Mouse (Mus musculus): ENCODE measurements around the gene 2310030G06Rik. TPM values are rescaled to one million over a fixed set of nuclear protein-coding genes. Genes with fewer than 3 reads are reported as not detected.

2310030G06Rik gene
- polyA plus RNA-seq, 1 experiment from 2014 or later, result 28.5 TPM

DNA sequence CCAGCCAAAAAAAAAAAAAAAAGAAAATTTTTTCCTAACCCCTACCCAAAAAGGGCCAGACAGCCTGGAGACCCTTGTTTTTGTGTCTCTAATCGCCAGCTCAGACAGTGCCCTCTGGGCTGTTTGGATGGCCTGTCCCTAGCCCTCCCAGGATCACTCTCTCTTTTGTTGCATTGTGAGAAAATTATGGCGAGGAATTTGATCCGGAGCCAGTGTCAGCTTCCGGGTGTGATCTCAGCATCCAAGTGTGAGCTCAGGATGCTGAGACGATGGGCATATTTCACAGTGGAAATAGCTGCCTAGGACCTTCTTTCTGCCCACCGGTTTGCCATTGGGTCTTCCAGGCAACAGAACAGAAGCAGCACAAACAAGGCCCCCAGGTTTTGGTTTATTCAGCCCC, 4.4 kb upstream of the 2310030G06Rik start:
- H3K27ac ChIP-seq (ENCODE audit: low read length), result no peak overlapping the region

DNA sequence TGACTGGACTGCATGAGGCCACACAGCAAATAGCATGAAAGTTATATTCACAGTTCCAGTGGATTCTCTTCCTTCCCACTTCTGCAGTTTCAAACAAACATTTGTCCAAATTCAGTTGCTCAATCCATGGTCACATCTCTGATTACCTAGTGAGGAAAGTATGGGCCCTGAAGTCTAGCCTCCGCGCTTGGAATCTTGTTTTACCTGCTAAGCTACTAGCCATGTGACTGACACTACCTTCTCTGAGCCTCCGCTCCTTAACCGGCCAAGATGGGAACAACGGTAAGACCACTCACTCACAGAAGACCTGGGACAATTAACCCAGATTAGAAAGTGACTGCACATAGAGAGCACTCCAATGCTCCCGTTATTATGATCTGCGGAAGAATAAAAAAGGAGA, 530 bp downstream of the 2310030G06Rik start:
- H3K9ac ChIP-seq (replicated peaks; ENCODE audit: low read depth), result peak overlapping the region; percentile 63
- DNase-seq (ENCODE audit: low spot score), result peak; percentile 86
- TF ChIP-seq CTCF (IDR thresholded peaks at IDR 0.05), result no peak
- TF ChIP-seq EP300 (IDR thresholded peaks at IDR 0.05), result peak; percentile 68
- 0 out of 2 replicates have a peak, but pooled peaks cover 2% of the 10 kb centered on the region for H3K4me1 ChIP-seq (ENCODE audit: insufficient read depth, low read depth, low read length)
- H3K27me3 ChIP-seq (replicated peaks; ENCODE audit: insufficient read depth, low read length), result no peaks in the 10 kb centered on the region
- peak overlapping the region; percentile 96 for H3K27ac ChIP-seq (ENCODE audit: low read length)
- ATAC-seq, result peak; percentile 88
- H3K4me3 ChIP-seq (ENCODE audit: low read depth, low read length), result peak overlapping the region; percentile 49
- 20% methylated on average over 7 of the region's 7 CpGs for WGBS
- no peaks in the 10 kb centered on the region for H3K36me3 ChIP-seq (ENCODE audit: insufficient read depth, low read length)
- no peaks in the 10 kb centered on the region for H3K9me3 ChIP-seq (ENCODE audit: low read length)
- H3K4me2 ChIP-seq (replicated peaks; ENCODE audit: low read depth, low read length), result peak overlapping the region; percentile 74

More for the DNA sequence above, 4.4 kb upstream of the 2310030G06Rik start:
- DNase-seq (ENCODE audit: low spot score) (no peak), ATAC-seq (no peak)
- Histone ChIP-seq H3K4me1 (ENCODE audit: insufficient read depth, low read depth, low read length) (peaks cover 10% of the 10 kb centered on the region; the same call in 1 of the 2 replicates), H3K9ac (replicated peaks; ENCODE audit: low read depth) (peak overlapping the region; percentile 48; the same call in 1 of the 2 replicates), H3K27me3 (replicated peaks; ENCODE audit: insufficient read depth, low read length) (no peaks in the 10 kb centered on the region), H3K36me3 (ENCODE audit: insufficient read depth, low read length) (no peaks in the 10 kb centered on the region), H3K9me3 (ENCODE audit: low read length) (no peaks in the 10 kb centered on the region), H3K4me3 (ENCODE audit: low read depth, low read length) (no peak overlapping the region), H3K4me2 (replicated peaks; ENCODE audit: low read depth, low read length) (peak overlapping the region; percentile 53; the same call in 1 of the 2 replicates)
- TF ChIP-seq EP300 (IDR thresholded peaks at IDR 0.05) (no peak), CTCF (IDR thresholded peaks at IDR 0.05) (no peak)
- WGBS, result 68% methylated on average over 6 of the region's 6 CpGs

DNA sequence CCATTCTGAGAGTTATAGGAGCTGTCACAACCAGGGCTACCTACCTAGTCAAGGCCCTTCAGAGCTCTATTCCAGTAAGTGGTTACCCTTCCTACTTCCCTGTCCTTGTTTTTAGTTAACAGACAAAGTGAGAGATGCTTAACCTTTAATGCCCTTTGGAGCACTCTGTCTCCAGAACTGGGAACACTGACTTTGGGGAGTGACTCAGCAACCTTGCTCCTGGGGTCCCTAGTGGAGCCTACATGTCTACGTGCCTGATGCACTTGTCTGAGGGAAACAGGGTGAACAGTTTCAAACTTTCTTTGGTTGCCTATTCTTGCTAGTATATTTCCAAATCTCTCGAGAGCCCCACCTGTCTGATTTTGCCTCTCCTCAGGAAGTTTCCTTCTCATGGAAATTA, 3.6 kb downstream of the 2310030G06Rik start:
- H3K4me3 ChIP-seq (ENCODE audit: low read depth, low read length), result no peak overlapping the region
- no peak overlapping the region for H3K9ac ChIP-seq (replicated peaks; ENCODE audit: low read depth)
- no peak overlapping the region for H3K4me2 ChIP-seq (replicated peaks; ENCODE audit: low read depth, low read length)
- H3K4me1 ChIP-seq (ENCODE audit: insufficient read depth, low read depth, low read length), result no peaks in the 10 kb centered on the region
- WGBS, result 46% methylated on average over 2 of the region's 2 CpGs
- DNase-seq (ENCODE audit: low spot score) (no peak), ATAC-seq (no peak)
- H3K9me3 ChIP-seq (ENCODE audit: low read length), result no peaks in the 10 kb centered on the region
- TF ChIP-seq CTCF (IDR thresholded peaks at IDR 0.05) (no peak), EP300 (IDR thresholded peaks at IDR 0.05) (no peak)
- H3K36me3 ChIP-seq (ENCODE audit: insufficient read depth, low read length), result no peaks in the 10 kb centered on the region
- H3K27me3 ChIP-seq (replicated peaks; ENCODE audit: insufficient read depth, low read length), result no peaks in the 10 kb centered on the region
- H3K27ac ChIP-seq (ENCODE audit: low read length), result 0 out of 2 replicates have a peak overlapping the region, but pooled peaks have one; percentile 1

DNA sequence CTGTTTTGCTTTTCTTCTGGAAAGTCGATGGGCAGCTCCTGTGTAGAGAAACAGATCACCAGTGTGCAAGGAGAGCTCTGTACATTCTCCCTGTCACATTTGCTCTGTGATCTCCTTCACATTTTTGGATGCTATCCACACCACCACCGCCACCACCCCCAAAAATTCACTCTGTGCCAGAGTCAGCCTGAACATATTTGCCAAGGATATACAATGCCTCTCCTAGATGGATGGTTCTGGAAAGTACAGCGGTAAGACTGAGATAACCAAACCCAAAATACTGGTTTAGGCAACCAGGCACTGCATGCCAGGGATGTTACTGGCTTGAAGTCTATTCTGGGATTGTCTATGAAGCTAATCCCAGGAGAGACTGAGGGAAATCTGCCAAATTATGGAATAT, 4.1 kb downstream of the 2310030G06Rik start:
- WGBS, result 77% methylated on average over 3 of the region's 3 CpGs
- Histone ChIP-seq H3K36me3 (ENCODE audit: insufficient read depth, low read length) (no peaks in the 10 kb centered on the region), H3K9me3 (ENCODE audit: low read length) (no peaks in the 10 kb centered on the region), H3K4me3 (ENCODE audit: low read depth, low read length) (no peak overlapping the region), H3K27me3 (replicated peaks; ENCODE audit: insufficient read depth, low read length) (no peaks in the 10 kb centered on the region), H3K4me2 (replicated peaks; ENCODE audit: low read depth, low read length) (no peak overlapping the region), H3K27ac (ENCODE audit: low read length) (peak overlapping the region; percentile 1; the same call in 1 of the 2 replicates), H3K4me1 (ENCODE audit: insufficient read depth, low read depth, low read length) (no peaks in the 10 kb centered on the region), H3K9ac (replicated peaks; ENCODE audit: low read depth) (no peak overlapping the region)
- DNase-seq (ENCODE audit: low spot score), result no peak
- TF ChIP-seq CTCF (IDR thresholded peaks at IDR 0.05), result no peak
- no peak for TF ChIP-seq EP300 (IDR thresholded peaks at IDR 0.05)
- no peak for ATAC-seq

DNA sequence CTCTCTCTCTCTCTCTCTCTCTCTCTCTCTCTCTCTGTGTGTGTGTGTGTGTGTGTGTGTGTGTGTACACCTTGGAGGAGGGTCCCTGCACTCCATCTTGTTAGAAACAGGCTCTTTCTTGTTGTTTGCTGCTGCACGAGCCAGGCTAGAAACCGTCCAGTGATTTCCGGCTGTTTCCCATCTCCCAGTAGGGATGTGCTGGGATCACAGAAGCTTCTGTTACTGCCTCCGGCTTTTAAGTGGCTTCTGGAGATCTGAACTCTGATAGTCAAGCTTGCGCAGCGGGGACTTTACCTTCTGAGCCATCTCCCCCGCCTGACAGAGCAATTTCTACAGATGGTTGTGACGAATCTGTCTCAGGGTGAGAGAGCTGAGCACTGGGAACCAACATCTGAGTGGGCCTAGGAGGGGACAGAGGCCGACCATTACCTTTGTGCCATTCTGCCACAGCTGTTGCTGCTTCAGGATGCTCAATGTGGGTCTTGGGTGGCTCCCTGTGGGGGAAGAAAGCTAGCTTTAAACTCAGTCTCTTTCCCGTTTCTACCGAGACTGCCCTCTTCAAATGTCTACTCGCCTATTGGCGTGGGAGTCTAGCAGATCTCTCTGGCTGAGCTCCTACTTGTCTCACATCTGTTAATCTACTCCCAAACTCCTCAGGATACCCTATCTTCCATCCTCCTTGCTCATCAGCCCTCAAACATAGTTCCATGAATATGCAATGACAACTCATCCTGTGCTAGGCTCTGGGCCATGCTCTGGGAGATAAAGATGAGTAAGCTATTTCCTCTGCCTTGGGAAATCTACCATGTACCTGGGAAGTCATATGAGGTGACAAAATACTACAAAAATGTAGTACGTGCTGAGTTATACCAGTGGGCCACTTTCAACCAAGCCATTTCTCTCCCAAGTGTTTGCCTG, 5.2 kb downstream of the 2310030G06Rik start:
- WGBS, result 84% methylated on average over 14 of the region's 14 CpGs
- TF ChIP-seq EP300 (IDR thresholded peaks at IDR 0.05), result no peak
- no peak for TF ChIP-seq CTCF (IDR thresholded peaks at IDR 0.05)
- Histone ChIP-seq H3K9ac (replicated peaks; ENCODE audit: low read depth) (no peak overlapping the region), H3K4me2 (replicated peaks; ENCODE audit: low read depth, low read length) (no peak overlapping the region), H3K27me3 (replicated peaks; ENCODE audit: insufficient read depth, low read length) (no peaks in the 10 kb centered on the region), H3K4me3 (ENCODE audit: low read depth, low read length) (no peak overlapping the region), H3K36me3 (ENCODE audit: insufficient read depth, low read length) (no peaks in the 10 kb centered on the region), H3K9me3 (ENCODE audit: low read length) (no peaks in the 10 kb centered on the region), H3K27ac (ENCODE audit: low read length) (no peak overlapping the region), H3K4me1 (ENCODE audit: insufficient read depth, low read depth, low read length) (no peaks in the 10 kb centered on the region)
- DNase-seq (ENCODE audit: low spot score) (no peak), ATAC-seq (no peak)

DNA sequence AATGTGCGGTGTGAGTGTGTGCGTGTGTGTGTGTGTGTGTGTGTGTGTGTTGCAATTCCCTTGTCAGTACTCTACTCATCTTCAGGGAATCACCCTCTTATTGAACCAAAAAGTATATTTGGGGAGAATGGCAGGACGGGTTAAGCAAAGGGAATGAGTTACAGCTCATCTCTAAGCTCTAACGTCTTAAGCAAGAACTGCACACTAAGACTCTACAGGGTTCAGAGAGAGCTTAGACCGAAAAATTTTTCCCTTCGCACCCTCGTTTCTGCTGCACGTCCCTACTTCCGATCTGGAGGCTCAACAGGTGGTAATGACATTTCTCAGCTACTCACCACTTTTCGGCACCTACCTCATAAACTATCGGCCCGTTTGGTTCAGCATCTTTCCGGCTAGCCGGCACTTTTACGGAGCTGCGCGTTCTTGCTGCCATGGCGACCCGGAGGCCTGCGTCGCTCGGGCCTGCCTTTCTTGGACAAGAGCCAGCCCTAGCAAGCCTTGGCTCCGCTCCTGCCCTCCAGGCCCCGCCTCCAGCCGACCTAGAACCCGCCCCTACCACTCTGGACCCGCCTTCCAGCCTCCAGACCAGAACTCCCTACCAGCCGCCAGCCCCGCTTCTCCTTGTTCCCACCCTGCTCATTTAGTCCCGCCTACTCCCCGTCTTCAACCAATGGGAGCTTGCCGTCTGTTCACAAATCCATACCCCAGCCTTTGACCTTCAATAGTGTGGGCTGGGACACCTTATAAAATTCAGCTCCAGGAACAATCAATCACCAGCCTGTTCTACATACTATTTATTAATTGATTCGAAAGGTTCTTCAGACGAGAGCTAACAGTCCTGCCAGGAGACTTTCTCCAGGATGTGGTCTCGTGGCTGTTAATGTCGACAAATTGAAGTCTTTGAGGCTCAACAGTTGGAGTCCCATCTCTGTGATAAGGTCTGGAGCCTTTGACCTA, 7.1 kb downstream of the 2310030G06Rik start, which contains the start of gene Dixdc1:
Dixdc1 (minus strand) TSS at position 604 of the 957 bp plus-strand sequence.
- peak; percentile 96 for DNase-seq (ENCODE audit: low spot score)
- Histone ChIP-seq H3K4me1 (ENCODE audit: insufficient read depth, low read depth, low read length) (no peaks in the 10 kb centered on the region), H3K27ac (ENCODE audit: low read length) (no peak within 1 kb of the TSS), H3K9me3 (ENCODE audit: low read length) (no peaks in the 10 kb centered on the region), H3K9ac (replicated peaks; ENCODE audit: low read depth) (no peak within 1 kb of the TSS), H3K27me3 (replicated peaks; ENCODE audit: insufficient read depth, low read length) (no peaks in the 10 kb centered on the region), H3K36me3 (ENCODE audit: insufficient read depth, low read length) (no peaks in the 10 kb centered on the region), H3K4me3 (ENCODE audit: low read depth, low read length) (no peak within 1 kb of the TSS), H3K4me2 (replicated peaks; ENCODE audit: low read depth, low read length) (peak within 1 kb of the TSS; percentile 44)
- TF ChIP-seq CTCF (IDR thresholded peaks at IDR 0.05) (no peak), EP300 (IDR thresholded peaks at IDR 0.05) (no peak)
- peak; percentile 98 for ATAC-seq
- WGBS, result 12% methylated on average over 36 of the region's 36 CpGs
